Mouse (Mus musculus) liver, embryonic 14.5 days (tissue): ENCODE measurements around the gene Camk2d.

ENCODE experiments used
- CTCF ChIP-seq: IDR thresholded peaks from 2 replicates; pipeline ENCODE4 v1.5.1; 2016; ENCODE audit warnings: antibody characterized with exemption, low read depth, control low read depth
- EP300 ChIP-seq: IDR thresholded peaks from 2 replicates; pipeline ENCODE4 v1.6.1; 2016; ENCODE audit warnings: antibody characterized with exemption, low read depth

- TF ChIP-seq CTCF = no peak
- TF ChIP-seq EP300 = no peak
These were observed 248.7 kb downstream of the Camk2d start for GRCm38 (mm10) chr3:126844809-126845208.
